Comparison of ENCODE assay signal across 9 mouse cellular contexts in the genomic region with DNA sequence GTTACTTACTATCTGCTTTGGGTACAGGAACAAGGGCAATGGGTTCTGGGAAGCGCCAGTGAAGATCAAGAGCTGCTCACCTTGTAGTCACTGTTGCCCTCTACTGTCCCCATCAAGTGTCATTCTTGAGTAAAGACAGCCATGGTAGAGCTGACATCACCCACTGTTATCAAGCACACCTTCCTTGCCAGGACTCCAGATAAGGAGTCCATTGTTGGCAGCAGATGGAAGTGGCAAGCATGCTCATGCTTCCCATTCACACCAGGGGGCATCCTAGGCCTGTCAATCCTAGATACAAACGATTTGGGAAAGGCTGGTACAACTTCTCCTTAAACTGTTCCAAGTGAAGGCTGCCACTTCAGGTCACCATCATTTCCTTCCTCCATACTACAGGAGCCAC. TPM values are rescaled to one million over a fixed set of nuclear protein-coding genes. Genes with fewer than 3 reads are reported as not detected.
DNase-seq lines count a peak whose midpoint lies in the region; ATAC-seq and TF ChIP-seq lines count a peak whose summit lies in the region.
"Had no signal": no experiment of that assay in that cellular context is flagged by ENCODE, and none has a peak within 500 bp of the region (broad histone marks: within the 10 kb centered on the region; RNA-seq: fewer than 3 reads in every experiment).

No protein-coding gene starts in this region.

- H3K9me3 ChIP-seq in limb, embryonic 14.5 days (ENCODE audit: control insufficient read depth, low read length), result no peaks in the 10 kb centered on the region
- no peaks in the 10 kb centered on the region for H3K9me3 ChIP-seq in limb, embryonic 10.5 days (replicated peaks)
- H3K9me3 ChIP-seq in hindbrain, embryonic 16.5 days (ENCODE audit: control insufficient read depth, low read length), result no peaks in the 10 kb centered on the region
- H3K9me3 ChIP-seq: embryonic facial prominence, embryonic 13.5 days had no signal

- WGBS in limb, embryonic 14.5 days, result 80% methylated on average over 2 of the region's 2 CpGs
- 86% methylated on average over 2 of the region's 2 CpGs for WGBS in limb, embryonic 10.5 days
- WGBS in hindbrain, embryonic 16.5 days, result 78% methylated on average over 2 of the region's 2 CpGs

- H3K27me3 ChIP-seq in limb, embryonic 14.5 days (ENCODE audit: control insufficient read depth, insufficient read depth, low read length), result no peaks in the 10 kb centered on the region
- no peaks in the 10 kb centered on the region for H3K27me3 ChIP-seq in limb, embryonic 10.5 days (ENCODE audit: low read depth, poor library complexity, severe bottlenecking)
- no peaks in the 10 kb centered on the region for H3K27me3 ChIP-seq in hindbrain, embryonic 16.5 days (replicated peaks; ENCODE audit: control insufficient read depth, insufficient read depth, low read length)
- H3K27me3 ChIP-seq: embryonic facial prominence, embryonic 13.5 days had no signal

- DNase-seq in limb, embryonic 14.5 days (ENCODE audit: low spot score), result peak; percentile 40
- DNase-seq in limb, embryonic 10.5 days (ENCODE audit: low spot score), result no peak
- peak; percentile 63 for DNase-seq in c-Kit-positive CD71-positive TER-119-negative erythroid progenitor cells, embryonic 14.5 days (ENCODE audit: low read depth)
- DNase-seq in heart, postnatal 4 days, result peak; percentile 72
- DNase-seq in lung, postnatal 14 days, result peak; percentile 50
- DNase-seq in gastrocnemius, adult 8-10 months (ENCODE audit: low spot score in 2 of 2), result no peak
- no peak for DNase-seq in layer of hippocampus, postnatal 25 days (ENCODE audit: extremely low spot score in 1 of 2, low spot score in 1 of 2)

- no peak overlapping the region for H3K4me3 ChIP-seq in limb, embryonic 14.5 days (replicated peaks; ENCODE audit: low read length)
- H3K4me3 ChIP-seq in limb, embryonic 10.5 days, result no peak overlapping the region
- no peak overlapping the region for H3K4me3 ChIP-seq in hindbrain, embryonic 16.5 days (ENCODE audit: low read length)
- H3K4me3 ChIP-seq: embryonic facial prominence, embryonic 13.5 days had no signal

- no peak overlapping the region for H3K27ac ChIP-seq in limb, embryonic 14.5 days (replicated peaks; ENCODE audit: low read depth, low read length)
- H3K27ac ChIP-seq in limb, embryonic 10.5 days, result no peak overlapping the region
- H3K27ac ChIP-seq in hindbrain, embryonic 16.5 days (ENCODE audit: low read depth, low read length), result no peak overlapping the region
- H3K27ac ChIP-seq: embryonic facial prominence, embryonic 13.5 days had no signal

- no peak overlapping the region for H3K4me2 ChIP-seq in limb, embryonic 14.5 days (replicated peaks; ENCODE audit: low read depth, low read length, severe bottlenecking)
- H3K4me2 ChIP-seq in hindbrain, embryonic 16.5 days (ENCODE audit: low read length), result no peak overlapping the region
- H3K4me2 ChIP-seq: embryonic facial prominence, embryonic 13.5 days had no signal

- H3K4me1 ChIP-seq in limb, embryonic 14.5 days (ENCODE audit: control insufficient read depth, insufficient read depth, low read length), result no peaks in the 10 kb centered on the region
- peaks cover 5% of the 10 kb centered on the region; the same call in 1 of the 2 replicates for H3K4me1 ChIP-seq in limb, embryonic 10.5 days
- no peaks in the 10 kb centered on the region for H3K4me1 ChIP-seq in hindbrain, embryonic 16.5 days (ENCODE audit: control insufficient read depth, insufficient read depth, low read depth, low read length)
- H3K4me1 ChIP-seq: embryonic facial prominence, embryonic 13.5 days had no signal

- TF ChIP-seq POLR2A in limb, embryonic 14.5 days (IDR thresholded peaks at IDR 0.05; ENCODE audit: borderline replicate concordance, extremely low read depth, insufficient read depth, insufficient read length), result no peak

- no peak for ATAC-seq in limb, embryonic 14.5 days (ENCODE audit: low FRiP score, low read depth)
- ATAC-seq in hindbrain, embryonic 16.5 days, result no peak

- peaks cover 51% of the 10 kb centered on the region for H3K36me3 ChIP-seq in limb, embryonic 14.5 days (ENCODE audit: control insufficient read depth, insufficient read depth, low read length)
- H3K36me3 ChIP-seq in limb, embryonic 10.5 days, result peaks cover 61% of the 10 kb centered on the region
- peaks cover 39% of the 10 kb centered on the region for H3K36me3 ChIP-seq in hindbrain, embryonic 16.5 days (ENCODE audit: control insufficient read depth, insufficient read depth, low read length)

- no peak overlapping the region for H3K9ac ChIP-seq in limb, embryonic 14.5 days (ENCODE audit: low read depth, low read length, severe bottlenecking)
- H3K9ac ChIP-seq in hindbrain, embryonic 16.5 days (ENCODE audit: low read depth, low read length), result no peak overlapping the region
- H3K9ac ChIP-seq: embryonic facial prominence, embryonic 13.5 days had no signal

RNA-seq across cellular contexts. Expression of a gene that starts 14.3 kb away (rescaled TPM):
- 312 and 394 TPM in 2 replicates for polyA plus RNA-seq in limb, embryonic 14.5 days (2012; rRNA removed)
- polyA plus RNA-seq in limb, embryonic 14.5 days (2014; fragmentation: Nextera tagmentation; extraction: Ambion mirVana), result 192 and 221 TPM in 2 replicates
- 325 and 350 TPM in 2 replicates for polyA plus RNA-seq in limb, embryonic 10.5 days (2016; fragmentation: Nextera tagmentation; extraction: Ambion mirVana)
- total RNA-seq in heart, postnatal 4 days (2021), result 100 to 1,000 TPM; 333 to 343 TPM
- 481 and 517 TPM in 2 replicates for polyA plus RNA-seq in hindbrain, embryonic 16.5 days (2015; fragmentation: Nextera tagmentation; extraction: Ambion mirVana)
- 100 to 1,000 TPM; 131 to 136 (median 133) TPM for total RNA-seq in gastrocnemius, adult 8-10 months (2022)
- total RNA-seq in layer of hippocampus, postnatal 25 days (2021), result 100 to 1,000 TPM; 304 to 328 TPM

RNA-seq across cellular contexts. Expression of a gene that starts 27.5 kb away (rescaled TPM):
- 42.7 and 56.3 TPM in 2 replicates for polyA plus RNA-seq in limb, embryonic 14.5 days (2012; rRNA removed)
- 56.2 and 58.1 TPM in 2 replicates for polyA plus RNA-seq in limb, embryonic 14.5 days (2014; fragmentation: Nextera tagmentation; extraction: Ambion mirVana)
- polyA plus RNA-seq in limb, embryonic 10.5 days (2016; fragmentation: Nextera tagmentation; extraction: Ambion mirVana), result 30.1 and 32.5 TPM in 2 replicates
- total RNA-seq in heart, postnatal 4 days (2021), result 10 to 100 TPM; 84.4 to 96.9 TPM
- 82.2 and 84.1 TPM in 2 replicates for polyA plus RNA-seq in hindbrain, embryonic 16.5 days (2015; fragmentation: Nextera tagmentation; extraction: Ambion mirVana)
- total RNA-seq in gastrocnemius, adult 8-10 months (2022), result 100 to 1,000 TPM in 1 of 4 experiments, 10 to 100 TPM in 3; 90.1 to 113 (median 96.7) TPM
- 10 to 100 TPM; 80.9 to 84.4 TPM for total RNA-seq in layer of hippocampus, postnatal 25 days (2021)

RNA-seq across cellular contexts. Expression of a gene that starts 35.6 kb away (rescaled TPM):
- polyA plus RNA-seq in limb, embryonic 14.5 days (2012; rRNA removed), result 29.7 and 32.6 TPM in 2 replicates
- polyA plus RNA-seq in limb, embryonic 14.5 days (2014; fragmentation: Nextera tagmentation; extraction: Ambion mirVana), result 44.2 and 61.1 TPM in 2 replicates
- 30.2 and 38.9 TPM in 2 replicates for polyA plus RNA-seq in limb, embryonic 10.5 days (2016; fragmentation: Nextera tagmentation; extraction: Ambion mirVana)
- 10 to 100 TPM; 29.1 to 35.0 TPM for total RNA-seq in heart, postnatal 4 days (2021)
- 26.6 and 29.0 TPM in 2 replicates for polyA plus RNA-seq in hindbrain, embryonic 16.5 days (2015; fragmentation: Nextera tagmentation; extraction: Ambion mirVana)
- total RNA-seq in gastrocnemius, adult 8-10 months (2022), result 1 to 10 TPM in 3 of 4 experiments, under 1 TPM in 1; 0.41 to 5.5 (median 3.0) TPM
- 1 to 10 TPM; 3.8 to 4.0 TPM for total RNA-seq in layer of hippocampus, postnatal 25 days (2021)

RNA-seq across cellular contexts. Expression of a gene that starts 59.4 kb away (rescaled TPM):
- 260 and 317 TPM in 2 replicates for polyA plus RNA-seq in limb, embryonic 14.5 days (2012; rRNA removed)
- polyA plus RNA-seq in limb, embryonic 14.5 days (2014; fragmentation: Nextera tagmentation; extraction: Ambion mirVana), result 287 and 310 TPM in 2 replicates
- polyA plus RNA-seq in limb, embryonic 10.5 days (2016; fragmentation: Nextera tagmentation; extraction: Ambion mirVana), result 481 and 555 TPM in 2 replicates
- total RNA-seq in heart, postnatal 4 days (2021), result 100 to 1,000 TPM; 154 to 180 TPM
- polyA plus RNA-seq in hindbrain, embryonic 16.5 days (2015; fragmentation: Nextera tagmentation; extraction: Ambion mirVana), result 161 and 194 TPM in 2 replicates
- 10 to 100 TPM; 37.6 to 69.2 (median 57.2) TPM for total RNA-seq in gastrocnemius, adult 8-10 months (2022)
- total RNA-seq in layer of hippocampus, postnatal 25 days (2021), result 100 to 1,000 TPM; 129 to 152 TPM

Comparison
In these comparisons a context has a peak if more than half of its experiments do, and no peak if none do; other contexts are left out.
1. DNase-seq: peak in limb, embryonic 14.5 days (single experiment), c-Kit-positive CD71-positive TER-119-negative erythroid progenitor cells, embryonic 14.5 days (single experiment), heart, postnatal 4 days (single experiment) and lung, postnatal 14 days (single experiment); none in limb, embryonic 10.5 days (single experiment), gastrocnemius, adult 8-10 months (0 of 2) and layer of hippocampus, postnatal 25 days (0 of 2).
2. RNA of a gene that starts 35.6 kb away (total RNA-seq): 29.1 to 35.0 TPM in heart, postnatal 4 days; 3.8 to 4.0 TPM in layer of hippocampus, postnatal 25 days and 0.41 to 5.5 TPM in gastrocnemius, adult 8-10 months; every median in the first group is over 4 times any median in the second.